Mouse (Mus musculus) myocyte (in vitro differentiated cells): ENCODE data around the gene St3gal5.

Experiments used
- CEBPB ChIP-seq: IDR thresholded peaks from 2 replicates; pipeline ENCODE4 v1.6.1; 2011; ENCODE audit warnings: mild to moderate bottlenecking, moderate library complexity; ENCODE audit not compliant: poor library complexity, insufficient read depth, severe bottlenecking
- E2F4 ChIP-seq: IDR thresholded peaks from one replicate; pipeline ENCODE4 v1.6.1; 2011; ENCODE audit warnings: mild to moderate bottlenecking, control low read depth, moderate library complexity; ENCODE audit not compliant: insufficient read depth
- MAX ChIP-seq: IDR thresholded peaks from one replicate; pipeline ENCODE4 v1.6.1; 2011; ENCODE audit warnings: low read depth, mild to moderate bottlenecking, control low read depth
- MYOD1 ChIP-seq, 3 experiments: IDR thresholded peaks; one replicate each; pipeline ENCODE4 v1.6.1; 2011; ENCODE audit warnings: control low read depth in 2 of 3, low read depth in 2 of 3, mild to moderate bottlenecking in 2 of 3, moderate library complexity in 1 of 3; ENCODE audit not compliant: insufficient read length in 2 of 3, control insufficient read depth in 1 of 3
- MYOG ChIP-seq, 3 experiments: IDR thresholded peaks; one replicate each; pipeline ENCODE4 v1.6.1; 2011; ENCODE audit warnings: control low read depth in 2 of 3, low read depth in 2 of 3, mild to moderate bottlenecking in 2 of 3; ENCODE audit not compliant: insufficient read length in 2 of 3, control insufficient read depth in 1 of 3, insufficient read depth in 1 of 3
- POLR2A ChIP-seq: IDR thresholded peaks from one replicate; pipeline ENCODE4 v1.6.1; 2011; ENCODE audit warnings: low read depth, mild to moderate bottlenecking, control low read depth, moderate library complexity; ENCODE audit not compliant: insufficient read length
- SRF ChIP-seq: IDR thresholded peaks from one replicate; pipeline ENCODE4 v1.6.1; 2011; ENCODE audit warnings: low read depth; ENCODE audit not compliant: control insufficient read depth, insufficient read length
- TCF12 ChIP-seq: IDR thresholded peaks from one replicate; pipeline ENCODE4 v1.6.1; 2011; ENCODE audit warnings: mild to moderate bottlenecking, control low read depth; ENCODE audit not compliant: poor library complexity, insufficient read depth, severe bottlenecking
- TCF3 ChIP-seq: IDR thresholded peaks from one replicate; pipeline ENCODE4 v1.6.1; 2011; ENCODE audit warnings: low read depth, control low read depth; ENCODE audit not compliant: insufficient read length
- USF1 ChIP-seq: IDR thresholded peaks from one replicate; pipeline ENCODE4 v1.6.1; 2011; ENCODE audit warnings: low read depth, mild to moderate bottlenecking, control low read depth, moderate library complexity

GRCm38 (mm10) chr6:72073781-72074180 is 23.6 kb upstream of the St3gal5 start:
- TF ChIP-seq MAX (no peak), USF1 (no peak), POLR2A (no peak), SRF (no peak), CEBPB (no peak), MYOG (IDR thresholded peaks at IDR 0.05; ENCODE audit: control insufficient read depth in 1 of 3, insufficient read depth in 1 of 3, insufficient read length in 2 of 3, low read depth in 2 of 3) (no peak), MYOD1 (IDR thresholded peaks at IDR 0.05; ENCODE audit: control insufficient read depth in 1 of 3, insufficient read length in 2 of 3, low read depth in 2 of 3) (no peak), E2F4 (no peak), TCF3 (no peak), TCF12 (no peak)
